Mouse (Mus musculus): ENCODE results near the gene Mki67.

Mki67 gene

DNA sequence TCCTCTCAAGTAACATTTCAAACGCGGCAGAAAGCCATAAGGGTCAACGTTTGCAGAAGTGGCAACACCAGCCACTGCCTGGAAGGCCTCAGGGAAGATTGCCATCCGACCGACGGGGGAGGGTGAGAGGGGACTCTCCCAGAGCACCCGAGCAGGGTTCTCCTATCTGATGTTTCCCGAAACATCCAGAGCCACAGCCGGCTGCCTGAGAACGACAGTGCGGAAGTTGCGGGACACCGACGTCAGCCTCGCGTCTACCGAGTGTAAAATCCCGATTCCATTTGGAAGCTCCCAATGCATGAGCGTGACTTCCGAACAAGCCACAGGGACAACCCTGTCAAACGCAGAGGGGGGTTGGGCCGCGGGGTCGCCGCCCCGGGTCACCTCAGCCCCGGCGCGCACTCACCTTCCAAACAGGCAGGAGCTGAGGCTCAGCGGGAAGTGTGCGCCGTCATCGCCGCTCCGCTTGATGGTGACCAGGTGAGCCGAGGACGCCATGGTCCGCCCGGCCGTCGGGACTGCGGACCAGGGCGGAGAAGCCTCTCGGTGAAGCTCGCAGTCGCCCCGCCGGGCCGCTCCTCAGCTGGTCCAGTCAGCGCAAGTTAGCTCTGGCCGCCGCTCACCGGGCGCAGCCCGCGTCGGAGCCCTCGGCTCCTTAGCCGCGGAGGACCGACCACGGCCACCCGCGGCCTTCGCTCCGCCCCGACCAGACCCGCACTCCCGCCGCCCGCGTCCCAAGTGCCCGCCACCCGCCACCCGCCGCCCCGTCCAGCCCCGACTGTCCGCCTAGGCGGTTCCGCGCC is at the start of gene Mki67:
Gene Mki67, minus strand, starts transcription at position 720 of the 803 bp plus-strand sequence.
- DNase-seq, result peak; percentile 64

DNA sequence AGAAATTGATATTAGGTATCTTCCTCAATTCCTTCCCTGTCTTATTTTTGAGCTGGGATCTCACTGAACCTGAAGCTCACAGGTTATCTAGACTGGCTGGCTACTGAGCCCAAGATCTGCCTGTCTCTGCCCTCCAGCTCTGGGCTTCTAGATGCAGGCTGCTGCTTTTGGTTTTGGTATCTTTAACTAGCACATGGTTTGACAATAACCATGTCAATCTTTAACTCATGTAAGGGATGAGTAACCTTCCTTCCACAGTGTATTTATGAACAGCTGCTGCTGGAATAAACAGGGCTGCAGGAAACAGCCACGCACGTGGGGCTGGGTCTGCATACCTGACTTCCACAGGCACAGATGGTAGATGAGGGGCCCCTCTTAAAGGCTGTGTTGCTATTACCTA is 47.1 kb upstream of the Mki67 start:
- no peak for DNase-seq

- DNase-seq, result no peak
Measured at GRCm38 (mm10) chr7:135758754-135759510, 42.8 kb upstream of the Mki67 start.

DNA sequence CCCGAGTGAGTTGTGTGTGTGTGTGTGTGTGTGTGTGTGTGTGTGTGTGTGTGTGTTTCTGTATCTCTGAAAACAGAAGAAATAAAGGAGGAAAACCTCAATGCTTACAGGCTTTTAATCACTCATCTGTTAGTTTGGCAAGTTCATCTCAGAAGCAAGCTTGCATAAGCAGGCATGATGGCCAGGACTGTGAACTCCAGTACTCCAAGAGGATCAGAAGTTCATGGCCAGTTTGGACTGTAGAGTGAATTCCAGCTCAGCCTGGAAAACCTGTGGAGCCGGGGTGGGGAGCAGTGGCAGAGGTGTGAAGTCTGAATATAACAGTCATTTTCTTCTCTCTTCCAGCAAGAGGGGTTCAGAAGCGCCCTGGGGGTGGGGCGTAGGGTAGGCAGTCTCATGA is 42.0 kb upstream of the Mki67 start:
- no peak for DNase-seq

- DNase-seq, result no peak
Measured at GRCm38 (mm10) chr7:135756984-135757586, 40.9 kb upstream of the Mki67 start.

GRCm38 (mm10) chr7:135748986-135749385 is 32.8 kb upstream of the Mki67 start:
- DNase-seq, result no peak

- DNase-seq, result no peak
Measured at GRCm38 (mm10) chr7:135747072-135747471, 30.9 kb upstream of the Mki67 start.

DNA sequence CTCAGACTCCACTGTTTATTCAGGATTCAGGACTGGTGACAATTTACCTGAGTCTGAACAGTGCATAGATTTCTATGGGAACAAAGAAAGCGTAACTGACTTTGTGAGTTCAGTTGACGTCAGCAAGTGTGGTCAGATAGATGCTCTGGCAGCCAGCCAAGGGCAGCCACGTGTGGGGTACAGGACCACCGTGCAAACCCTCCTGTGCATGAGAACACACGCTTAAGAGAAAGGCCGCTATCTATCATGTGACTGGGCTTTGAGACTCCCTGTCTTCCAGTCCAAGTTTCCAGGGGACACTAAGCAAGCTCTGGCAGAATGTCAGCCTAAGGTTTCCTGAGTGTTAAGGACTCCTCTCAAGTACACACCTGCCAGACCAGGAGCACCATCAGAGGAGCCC is 30.4 kb upstream of the Mki67 start:
- no peak for DNase-seq

DNA sequence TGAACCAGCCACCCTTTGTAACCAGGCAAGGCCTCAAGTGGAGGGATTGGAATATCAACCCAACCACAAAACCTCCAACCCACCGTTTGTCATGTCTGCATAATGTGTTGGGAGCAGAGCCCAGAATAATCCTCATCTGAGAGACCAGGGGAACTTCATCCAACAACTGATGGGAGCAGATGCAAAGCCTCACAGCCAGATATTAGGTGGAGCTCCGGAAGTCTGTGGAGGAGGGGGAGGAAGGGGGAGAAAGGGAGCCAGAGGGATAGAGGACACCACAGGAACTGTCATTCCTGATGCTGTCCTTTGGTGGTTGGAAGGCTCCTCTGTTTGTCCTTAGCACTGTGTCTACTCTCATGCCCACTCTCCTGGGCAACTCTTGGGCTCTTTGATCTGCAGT is 28.9 kb upstream of the Mki67 start:
- DNase-seq, result no peak

- no peak for DNase-seq
Measured at GRCm38 (mm10) chr7:135740453-135740852, 24.3 kb upstream of the Mki67 start.

DNA sequence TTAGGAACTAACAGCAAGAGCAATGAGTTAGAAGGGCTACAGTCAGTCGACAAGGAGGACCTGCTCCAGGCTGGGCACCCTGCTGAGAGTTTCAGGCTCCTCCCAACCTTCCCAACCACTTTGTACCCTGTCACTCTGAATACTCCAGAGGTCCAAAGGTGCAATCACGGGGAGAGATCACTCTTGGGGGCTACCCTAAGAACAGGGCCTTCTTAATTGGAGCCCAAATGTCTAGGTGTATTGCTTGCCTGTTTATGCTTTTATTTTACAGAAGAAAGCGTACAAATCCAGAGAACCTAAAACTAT is 20.4 kb upstream of the Mki67 start:
- no peak for DNase-seq

- DNase-seq, result peak; percentile 94
Measured at GRCm38 (mm10) chr7:135735691-135736580, 19.8 kb upstream of the Mki67 start.

GRCm38 (mm10) chr7:135734911-135735646 is 18.9 kb upstream of the Mki67 start:
- DNase-seq, result no peak

DNA sequence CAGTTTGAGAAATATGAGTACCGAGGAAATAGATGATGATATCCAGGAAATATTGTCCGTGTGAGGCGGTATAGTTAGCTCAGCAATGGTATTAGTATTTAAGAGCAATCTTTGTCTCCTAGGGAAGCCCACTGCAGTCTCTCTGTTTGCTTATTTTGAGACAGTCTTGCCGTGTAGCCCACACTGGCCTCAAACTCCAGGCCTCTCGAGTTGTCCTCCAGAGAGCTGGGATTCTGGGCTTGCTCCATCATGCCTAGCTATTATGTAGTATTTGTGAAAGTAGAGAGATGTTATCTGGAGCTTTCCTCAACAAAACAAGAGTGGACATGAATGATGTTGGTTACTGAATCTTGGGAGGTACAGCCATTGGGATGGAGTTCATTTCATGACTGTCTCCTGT is 18.2 kb upstream of the Mki67 start:
- no peak for DNase-seq

- no peak for DNase-seq
Measured at GRCm38 (mm10) chr7:135728038-135728437, 11.9 kb upstream of the Mki67 start.

GRCm38 (mm10) chr7:135726707-135727106 is 10.5 kb upstream of the Mki67 start:
- no peak for DNase-seq

- no peak for DNase-seq
Measured at GRCm38 (mm10) chr7:135723672-135724341, 7.6 kb upstream of the Mki67 start.

GRCm38 (mm10) chr7:135722011-135722838 is 6.1 kb upstream of the Mki67 start:
- no peak for DNase-seq

GRCm38 (mm10) chr7:135721436-135721992 is 5.4 kb upstream of the Mki67 start:
- no peak for DNase-seq

DNA sequence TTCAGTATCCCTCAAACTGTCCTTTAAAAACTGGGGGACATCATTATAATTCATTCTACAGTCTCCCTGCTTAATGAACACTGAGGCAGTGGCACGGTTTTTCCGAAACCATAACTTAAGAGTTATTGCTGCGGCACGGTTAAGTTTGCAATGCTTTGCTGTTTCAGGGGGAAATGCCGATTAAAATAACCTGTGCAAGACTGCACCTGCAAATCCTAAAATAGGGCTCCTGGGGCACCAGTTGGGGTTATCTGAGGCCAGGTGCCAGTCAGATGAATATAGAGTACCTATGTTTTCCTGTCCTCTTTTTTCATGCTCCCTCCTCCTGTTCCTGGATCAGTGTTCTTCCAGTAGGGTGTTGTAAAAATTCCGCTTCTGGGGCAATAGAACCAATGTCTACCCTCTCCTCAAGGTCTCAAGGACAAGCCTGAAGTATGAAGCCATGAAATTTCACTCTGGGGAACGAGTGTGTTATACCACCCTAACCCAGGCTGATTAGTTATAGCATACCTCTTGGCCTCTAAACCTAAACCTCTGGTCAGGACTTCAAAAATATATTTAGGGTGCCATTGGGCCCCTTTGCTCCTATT is 902 bp upstream of the Mki67 start:
- peak; percentile 31 for DNase-seq

Data from thymus, postnatal 4 days (tissue).